Comparison of ENCODE assay signal across 9 mouse cellular contexts in genomic region chr7:100465656-100466309, GRCm38 (mm10). TPM values are rescaled to one million over a fixed set of nuclear protein-coding genes. Genes with fewer than 3 reads are reported as not detected.
DNase-seq lines count a peak whose midpoint lies in the region; ATAC-seq and TF ChIP-seq lines count a peak whose summit lies in the region.
"Had no signal": no experiment of that assay in that cellular context is flagged by ENCODE, and none has a peak within 500 bp of the region (broad histone marks: within the 10 kb centered on the region; RNA-seq: fewer than 3 reads in every experiment).

No protein-coding gene starts in this region.

- WGBS in midbrain, embryonic 10.5 days = 89% methylated on average over 5 of the region's 5 CpGs
- WGBS in midbrain, embryonic 11.5 days = 79% methylated on average over 5 of the region's 5 CpGs
- whole genome bisulfite sequencing in limb, embryonic 14.5 days = 52% methylated on average over 5 of the region's 5 CpGs

- H3K9ac ChIP-seq in midbrain, embryonic 11.5 days (ENCODE audit: low read length) = no peak overlapping the region
- H3K9ac ChIP-seq in limb, embryonic 14.5 days (ENCODE audit: low read depth, low read length, severe bottlenecking) = no peak overlapping the region

- intact Hi-C loops in heart, postnatal 36 days (cut with DNase I) = loop anchor here (1.0 to 2.0 kb wide), 2 partner anchors 28 to 35 kb away; partner anchors contain the start of gene Ucp2

- 0 out of 2 replicates have a peak overlapping the region, but pooled peaks have one; percentile 23 for H3K27ac ChIP-seq in midbrain, embryonic 10.5 days (replicated peaks)
- H3K27ac ChIP-seq in midbrain, embryonic 11.5 days (ENCODE audit: low read depth, low read length) = no peak overlapping the region
- H3K27ac ChIP-seq in limb, embryonic 14.5 days (replicated peaks; ENCODE audit: low read depth, low read length) = 0 out of 2 replicates have a peak overlapping the region, but pooled peaks have one; percentile 20

- H3K9me3 ChIP-seq in midbrain, embryonic 10.5 days (replicated peaks) = no peaks in the 10 kb centered on the region
- H3K9me3 ChIP-seq in midbrain, embryonic 11.5 days (ENCODE audit: control insufficient read depth, low read length) = no peaks in the 10 kb centered on the region
- H3K9me3 ChIP-seq in erythroblast, embryonic 14.5 days (ENCODE audit: control insufficient read depth, low read length) = no peaks in the 10 kb centered on the region
- no peaks in the 10 kb centered on the region for H3K9me3 ChIP-seq in limb, embryonic 14.5 days (ENCODE audit: control insufficient read depth, low read length)

- ATAC-seq in midbrain, embryonic 11.5 days (ENCODE audit: low FRiP score) = no peak
- peak; percentile 85 for ATAC-seq in limb, embryonic 14.5 days (ENCODE audit: low FRiP score, low read depth)
- no peak for ATAC-seq in inflammation-experienced regulatory T-cells, adult 6 months

- peaks cover 98% of the 10 kb centered on the region for H3K36me3 ChIP-seq in midbrain, embryonic 10.5 days
- H3K36me3 ChIP-seq in midbrain, embryonic 11.5 days (ENCODE audit: control insufficient read depth, insufficient read depth, low read length) = peaks cover 11% of the 10 kb centered on the region
- H3K36me3 ChIP-seq in erythroblast, embryonic 14.5 days (ENCODE audit: control insufficient read depth) = peaks cover 89% of the 10 kb centered on the region
- H3K36me3 ChIP-seq in limb, embryonic 14.5 days (ENCODE audit: control insufficient read depth, insufficient read depth, low read length) = peaks cover 38% of the 10 kb centered on the region

- no peak overlapping the region for H3K4me3 ChIP-seq in midbrain, embryonic 10.5 days
- no peak overlapping the region for H3K4me3 ChIP-seq in midbrain, embryonic 11.5 days (ENCODE audit: low read depth, low read length)
- H3K4me3 ChIP-seq in erythroblast, embryonic 14.5 days (replicated peaks) = peak overlapping the region; percentile 77
- no peak overlapping the region for H3K4me3 ChIP-seq in limb, embryonic 14.5 days (replicated peaks; ENCODE audit: low read length)

- no peak for TF ChIP-seq POLR2A in limb, embryonic 14.5 days (IDR thresholded peaks at IDR 0.05; ENCODE audit: borderline replicate concordance, extremely low read depth, insufficient read depth, insufficient read length)

- no peaks in the 10 kb centered on the region for H3K27me3 ChIP-seq in midbrain, embryonic 10.5 days (ENCODE audit: low read depth, poor library complexity, severe bottlenecking)
- H3K27me3 ChIP-seq in midbrain, embryonic 11.5 days (ENCODE audit: control insufficient read depth, insufficient read depth, low read length) = no peaks in the 10 kb centered on the region
- H3K27me3 ChIP-seq in erythroblast, embryonic 14.5 days (ENCODE audit: control insufficient read depth) = no peaks in the 10 kb centered on the region
- H3K27me3 ChIP-seq in limb, embryonic 14.5 days (ENCODE audit: control insufficient read depth, insufficient read depth, low read length) = no peaks in the 10 kb centered on the region

- DNase-seq in midbrain, embryonic 10.5 days (ENCODE audit: low spot score) = no peak
- DNase-seq in midbrain, embryonic 11.5 days (ENCODE audit: low spot score, missing footprints) = no peak
- peak; percentile 89 to 91 for DNase-seq in heart, postnatal 36 days
- peak; percentile 63 for DNase-seq in limb, embryonic 14.5 days (ENCODE audit: low spot score)
- peak; percentile 91 for DNase-seq in ovary, postnatal 36 days (ENCODE audit: low spot score)
- no peak for DNase-seq in frontal cortex, postnatal 25 days (ENCODE audit: low spot score in 2 of 2)

- no peak overlapping the region for H3K4me2 ChIP-seq in midbrain, embryonic 11.5 days
- no peak overlapping the region for H3K4me2 ChIP-seq in limb, embryonic 14.5 days (replicated peaks; ENCODE audit: low read depth, low read length, severe bottlenecking)

- no peaks in the 10 kb centered on the region for H3K4me1 ChIP-seq in midbrain, embryonic 10.5 days
- H3K4me1 ChIP-seq in midbrain, embryonic 11.5 days (ENCODE audit: control insufficient read depth, insufficient read depth, low read length) = no peaks in the 10 kb centered on the region
- peaks cover 99% of the 10 kb centered on the region for H3K4me1 ChIP-seq in erythroblast, embryonic 14.5 days (ENCODE audit: control insufficient read depth)
- no peaks in the 10 kb centered on the region for H3K4me1 ChIP-seq in limb, embryonic 14.5 days (ENCODE audit: control insufficient read depth, insufficient read depth, low read length)

RNA-seq across cellular contexts. Expression of gene Ucp3, which starts 7.0 kb away (rescaled TPM):
- not detected in 2 replicates for polyA plus RNA-seq in midbrain, embryonic 10.5 days (2016; fragmentation: Nextera tagmentation; extraction: Ambion mirVana)
- not detected in 2 replicates for polyA plus RNA-seq in midbrain, embryonic 11.5 days (2014; fragmentation: Nextera tagmentation; extraction: Ambion mirVana)
- polyA plus RNA-seq in erythroblast, embryonic 14.5 days (2012) = 0.02 TPM in 1 of 2 replicates, not detected in the other
- total RNA-seq in heart, postnatal 36 days (2021) = 100 to 1,000 TPM in 1 of 2 experiments, 10 to 100 TPM in 1; 72.3 to 103 TPM
- 0.10 TPM in 2 replicates for polyA plus RNA-seq in limb, embryonic 14.5 days (2012; rRNA removed)
- polyA plus RNA-seq in limb, embryonic 14.5 days (2014; fragmentation: Nextera tagmentation; extraction: Ambion mirVana) = 0.07 and 0.15 TPM in 2 replicates
- under 1 TPM in 1 of 3 experiments, not detected in 2; 0.55 TPM for polyA plus RNA-seq in inflammation-experienced regulatory T-cells, adult 6 months (2017; shearing (Covaris generic))
- polyA plus RNA-seq: neural tube, embryonic 11.5 days had no signal

RNA-seq across cellular contexts. Expression of gene Ucp2, which starts 27.4 kb away (rescaled TPM):
- polyA plus RNA-seq in midbrain, embryonic 10.5 days (2016; fragmentation: Nextera tagmentation; extraction: Ambion mirVana) = 81.4 and 93.1 TPM in 2 replicates
- polyA plus RNA-seq in midbrain, embryonic 11.5 days (2014; fragmentation: Nextera tagmentation; extraction: Ambion mirVana) = 67.0 and 80.4 TPM in 2 replicates
- 595 and 629 TPM in 2 replicates for polyA plus RNA-seq in erythroblast, embryonic 14.5 days (2012)
- 100 to 1,000 TPM; 331 to 414 TPM for total RNA-seq in heart, postnatal 36 days (2021)
- polyA plus RNA-seq in limb, embryonic 14.5 days (2012; rRNA removed) = 104 and 159 TPM in 2 replicates
- 152 and 160 TPM in 2 replicates for polyA plus RNA-seq in limb, embryonic 14.5 days (2014; fragmentation: Nextera tagmentation; extraction: Ambion mirVana)
- 1,000 to 10,000 TPM; 1,111 to 1,581 (median 1,117) TPM for polyA plus RNA-seq in inflammation-experienced regulatory T-cells, adult 6 months (2017; shearing (Covaris generic))

RNA-seq across cellular contexts. Expression of gene Dnajb13, which starts 49.0 kb away (rescaled TPM):
- 0.42 and 0.81 TPM in 2 replicates for polyA plus RNA-seq in midbrain, embryonic 10.5 days (2016; fragmentation: Nextera tagmentation; extraction: Ambion mirVana)
- 0.33 and 0.52 TPM in 2 replicates for polyA plus RNA-seq in midbrain, embryonic 11.5 days (2014; fragmentation: Nextera tagmentation; extraction: Ambion mirVana)
- polyA plus RNA-seq in erythroblast, embryonic 14.5 days (2012) = not detected in 2 replicates
- total RNA-seq in heart, postnatal 36 days (2021) = not detected
- polyA plus RNA-seq in limb, embryonic 14.5 days (2012; rRNA removed) = 0.03 and 0.14 TPM in 2 replicates
- polyA plus RNA-seq in limb, embryonic 14.5 days (2014; fragmentation: Nextera tagmentation; extraction: Ambion mirVana) = 0.14 TPM in 1 of 2 replicates, not detected in the other
- 10 to 100 TPM; 15.7 to 23.7 (median 18.8) TPM for polyA plus RNA-seq in inflammation-experienced regulatory T-cells, adult 6 months (2017; shearing (Covaris generic))

Comparison
In these comparisons a context has a peak if more than half of its experiments do, and no peak if none do; other contexts are left out.
1. DNase-seq: peak in heart, postnatal 36 days (2 of 2), limb, embryonic 14.5 days (single experiment) and ovary, postnatal 36 days (single experiment); none in midbrain, embryonic 10.5 days (single experiment), midbrain, embryonic 11.5 days (single experiment) and frontal cortex, postnatal 25 days (0 of 2).